Mouse (Mus musculus) heart, adult 18-20 months (tissue): ENCODE data around the gene Serpina9. TPM values are rescaled to one million over a fixed set of nuclear protein-coding genes. Genes with fewer than 3 reads are reported as not detected.
"Not testable (repeated sequence)": the region's sequence is repeated elsewhere in the genome, so short reads cannot be mapped to it uniquely, and the experiment has no call there.

ENCODE experiments used
- DNase-seq, 2 experiments: peaks; one replicate each; pipeline ENCODE4 v3.0.0; 2021 to 2022; ENCODE audit warnings: mixed read lengths in 1 of 2
- total RNA-seq, 2 experiments: library from RNA; stranded (reverse); gene quantifications; 2 replicates each; pipeline ENCODE4 v1.2.3; 2021

The Serpina9 gene
- total RNA-seq, 2 experiments from 2014 or later: 0.10 TPM; not detected in 1

DNA sequence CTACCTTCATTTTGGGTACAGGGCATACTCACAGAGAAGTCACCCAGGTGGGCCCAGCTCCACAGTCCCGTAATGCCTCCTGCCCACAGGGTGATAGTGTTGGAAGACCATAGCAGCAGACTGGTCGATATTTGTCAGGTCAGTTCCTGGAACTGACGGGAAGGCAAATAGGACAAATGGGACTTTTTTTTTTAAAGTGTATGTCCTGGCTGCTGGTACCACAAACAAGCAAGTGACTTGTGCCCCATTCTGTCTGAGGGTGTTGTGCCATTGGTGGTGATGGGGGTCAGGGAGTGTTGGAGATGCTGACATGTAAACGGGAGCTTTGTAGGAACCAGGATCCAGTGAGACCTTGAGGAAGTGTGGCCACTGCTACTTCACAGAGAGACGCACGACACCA, 23.7 kb downstream of the Serpina9 start, which contains the start of gene Serpina11:
Serpina11 (minus strand) TSS at position 101 of the 400 bp plus-strand sequence.
- no peak for DNase-seq

DNA sequence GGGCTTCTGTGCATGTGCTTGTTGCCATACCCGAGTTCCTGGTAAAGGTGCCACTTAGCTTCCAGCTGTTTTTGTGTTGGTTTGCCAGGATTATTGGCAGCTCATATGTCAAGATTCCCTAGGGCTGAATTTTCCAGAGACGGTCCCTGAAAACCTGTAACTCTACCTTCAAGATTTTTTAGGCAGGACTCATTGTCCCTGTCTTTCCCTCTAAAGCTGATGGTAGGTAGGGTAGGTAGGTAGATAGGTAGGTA, 24.1 kb downstream of the Serpina9 start:
- DNase-seq: no peak

DNA sequence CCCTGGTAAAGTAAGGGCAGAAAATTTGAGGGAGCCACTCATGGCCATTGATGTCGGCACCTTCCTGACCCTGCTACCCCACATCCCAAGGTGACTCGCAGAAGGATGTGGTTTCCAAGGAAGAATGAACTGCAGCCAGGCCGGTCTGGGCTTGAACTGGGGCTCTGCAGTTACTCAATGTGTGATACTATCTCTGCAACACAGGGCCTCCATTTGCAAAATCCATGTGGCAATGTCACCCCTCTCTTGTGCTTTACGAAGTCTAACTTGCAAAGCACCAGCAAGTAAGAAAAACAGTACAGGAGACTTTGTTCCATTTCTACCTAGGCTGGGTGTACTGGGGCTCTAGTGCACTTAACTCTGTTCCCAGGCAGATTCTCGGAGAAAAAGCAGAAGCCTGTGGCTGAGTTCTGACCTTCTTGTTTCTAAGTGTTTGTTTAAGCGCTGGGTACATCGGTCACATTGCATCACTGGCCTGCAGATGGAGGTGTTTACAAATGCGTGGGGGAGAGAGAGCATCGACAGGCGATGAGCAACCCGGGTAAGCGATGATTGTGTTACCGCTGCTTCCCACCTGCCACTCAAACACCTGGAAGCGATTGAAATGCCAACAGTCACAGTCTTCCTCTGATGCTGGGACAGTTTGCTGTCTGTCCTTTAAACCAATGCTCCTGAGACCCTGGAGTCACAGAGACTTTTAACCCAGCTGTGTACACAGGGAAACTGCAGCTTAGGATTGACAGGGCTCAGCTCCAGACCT, 24.6 kb downstream of the Serpina9 start:
- no peak for DNase-seq

DNA sequence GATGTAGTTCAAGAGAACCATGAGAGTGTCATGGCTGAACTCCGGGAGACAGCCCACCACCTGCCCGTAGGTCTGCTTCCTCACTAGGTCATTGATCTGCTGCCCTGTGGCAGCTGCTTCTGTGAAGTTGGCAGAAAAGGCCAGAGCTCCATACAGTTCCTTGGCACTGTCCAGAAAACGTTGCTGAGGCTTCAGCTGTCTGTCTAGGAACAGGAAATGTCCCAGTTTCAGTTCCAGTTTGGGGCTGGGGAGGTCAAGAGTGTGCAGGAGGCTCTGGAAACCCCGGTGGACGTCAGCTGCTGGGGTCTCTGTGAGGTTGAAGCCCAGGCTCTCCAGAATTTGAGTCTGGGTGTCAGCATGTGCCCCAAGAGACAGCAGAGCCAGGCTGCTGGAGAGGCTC, 27.7 kb downstream of the Serpina9 start:
- no peak for DNase-seq

DNA sequence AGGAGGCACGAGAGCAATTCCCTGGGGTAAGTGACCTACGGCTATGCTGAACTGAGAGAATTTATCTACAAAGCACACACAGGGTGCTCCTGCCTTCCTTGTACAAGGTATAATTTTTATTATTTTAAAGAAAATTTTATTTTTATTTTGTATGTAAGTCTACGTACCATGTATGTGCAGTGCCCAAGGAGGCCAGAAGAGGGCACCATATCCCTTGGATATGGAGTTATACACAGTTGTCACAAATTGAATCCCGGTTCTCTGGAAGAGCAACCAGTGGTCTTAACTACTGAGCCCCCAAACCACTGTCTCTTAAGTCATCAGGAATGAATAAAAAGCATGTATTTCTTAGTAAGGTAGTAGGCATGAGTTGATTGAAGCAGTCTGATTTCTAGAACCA, 28.6 kb downstream of the Serpina9 start:
- peak in 1 of 2 experiments; percentile 69 for DNase-seq

DNA sequence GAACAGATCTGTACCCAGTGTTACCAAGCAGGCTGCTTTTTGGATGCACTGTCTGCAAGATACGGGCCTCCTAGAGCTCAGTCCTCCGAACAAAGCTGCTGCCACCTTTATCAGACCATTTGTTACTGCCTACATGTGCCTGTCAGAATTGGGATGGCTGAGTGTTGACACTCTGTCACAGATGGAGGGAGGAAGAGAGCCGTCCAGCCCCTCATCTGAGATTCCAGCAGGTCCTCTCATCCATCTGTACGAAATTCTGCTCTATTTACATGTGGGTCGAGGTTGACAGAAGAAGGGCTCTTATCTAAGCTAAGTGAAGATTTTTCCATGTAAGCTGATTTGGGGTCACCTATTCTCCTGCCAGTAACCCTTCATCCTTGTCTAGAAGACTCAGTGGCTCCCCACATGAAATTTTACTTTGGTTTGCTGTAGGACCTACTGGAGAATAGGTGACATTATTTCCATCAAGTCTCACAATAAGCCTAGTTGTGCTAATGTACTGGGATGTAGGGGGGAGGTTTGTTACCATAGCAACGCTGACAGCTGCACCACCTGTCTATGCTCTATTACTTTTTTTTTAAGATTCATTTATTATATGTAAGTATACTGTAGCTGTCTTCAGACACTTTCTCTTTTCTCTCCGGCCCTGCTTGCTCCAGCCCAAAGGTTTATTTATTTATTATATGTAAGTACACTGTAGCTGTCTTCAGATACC, 31.8 kb downstream of the Serpina9 start:
- no peak for DNase-seq

DNA sequence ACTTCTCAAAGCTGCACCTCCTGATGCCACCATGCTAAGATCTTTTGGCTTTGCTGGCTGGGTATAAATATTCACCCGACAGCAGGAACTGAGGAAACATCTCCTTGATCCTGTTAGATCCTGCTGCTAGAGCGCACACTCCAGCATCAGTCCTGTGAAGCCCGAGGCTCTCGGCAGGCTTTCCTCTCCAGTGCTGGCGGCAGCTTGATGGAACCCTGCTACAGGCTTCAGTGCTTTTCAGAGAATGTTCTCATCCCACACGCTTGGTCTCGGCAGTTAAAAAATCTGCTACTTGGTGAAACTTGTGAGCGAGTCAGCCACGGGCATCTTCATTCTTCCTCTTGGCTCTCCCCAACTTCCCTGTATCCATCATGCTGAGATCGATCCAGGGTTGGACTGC, 35.3 kb downstream of the Serpina9 start:
- no peak for DNase-seq

DNA sequence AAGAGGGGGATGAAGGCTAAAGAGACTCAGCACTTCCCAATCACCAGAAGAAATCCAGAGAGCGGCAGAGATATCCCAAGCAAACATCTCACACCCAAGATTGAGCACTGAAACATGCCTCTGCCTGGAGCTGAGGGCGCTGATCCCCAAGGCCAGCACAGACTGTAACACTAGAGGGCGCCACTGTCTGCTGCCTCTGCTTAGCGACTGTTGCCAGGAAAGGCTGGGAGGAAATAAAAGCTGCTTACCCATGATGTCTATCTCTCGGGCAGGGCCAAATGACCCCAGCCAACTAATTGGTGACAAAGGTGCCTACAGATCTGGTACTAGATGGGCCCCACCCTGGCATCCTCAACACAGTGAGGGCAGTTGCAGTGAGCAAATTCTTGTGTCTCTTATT, 35.7 kb downstream of the Serpina9 start:
- DNase-seq: no peak

DNA sequence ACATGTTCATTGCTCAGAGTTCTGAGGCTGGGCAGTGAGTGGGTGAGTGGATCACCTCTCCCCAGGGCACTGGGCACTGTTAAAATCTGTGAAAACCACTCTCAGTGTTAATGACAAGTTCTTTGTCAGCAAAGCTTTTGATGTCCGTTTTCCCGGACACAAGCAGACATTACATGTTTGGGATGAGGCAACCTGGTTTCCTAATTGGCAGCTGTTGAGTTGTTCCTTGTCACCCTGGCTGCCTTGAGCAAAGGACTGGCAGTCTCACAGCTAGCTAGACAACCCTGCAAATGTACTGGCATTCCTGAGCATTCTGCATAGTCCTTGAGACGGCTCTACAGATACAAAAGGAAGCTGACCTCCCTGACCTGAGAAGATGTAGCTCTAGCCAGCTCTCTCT, 36.5 kb downstream of the Serpina9 start:
- DNase-seq: no peak

DNA sequence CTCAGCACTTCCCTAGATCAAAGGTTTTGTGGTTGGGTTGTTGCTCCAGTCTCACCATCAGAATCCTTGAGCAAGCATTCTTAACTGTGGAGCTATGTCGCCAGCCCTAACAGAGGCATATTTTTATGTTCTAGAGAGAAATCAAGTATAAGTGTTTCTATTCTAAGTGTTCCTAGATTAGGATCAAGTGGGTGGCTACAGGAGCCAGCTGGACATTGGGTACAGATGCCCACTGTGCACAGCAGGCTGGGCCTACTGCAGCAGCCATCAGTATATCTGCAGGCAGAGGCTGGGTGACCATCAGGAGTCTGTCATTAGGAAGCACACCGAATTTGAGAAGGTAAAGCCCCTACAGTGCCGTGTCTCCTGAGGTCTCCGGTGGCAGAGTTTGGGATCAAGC, 42.5 kb downstream of the Serpina9 start:
- no peak for DNase-seq

DNA sequence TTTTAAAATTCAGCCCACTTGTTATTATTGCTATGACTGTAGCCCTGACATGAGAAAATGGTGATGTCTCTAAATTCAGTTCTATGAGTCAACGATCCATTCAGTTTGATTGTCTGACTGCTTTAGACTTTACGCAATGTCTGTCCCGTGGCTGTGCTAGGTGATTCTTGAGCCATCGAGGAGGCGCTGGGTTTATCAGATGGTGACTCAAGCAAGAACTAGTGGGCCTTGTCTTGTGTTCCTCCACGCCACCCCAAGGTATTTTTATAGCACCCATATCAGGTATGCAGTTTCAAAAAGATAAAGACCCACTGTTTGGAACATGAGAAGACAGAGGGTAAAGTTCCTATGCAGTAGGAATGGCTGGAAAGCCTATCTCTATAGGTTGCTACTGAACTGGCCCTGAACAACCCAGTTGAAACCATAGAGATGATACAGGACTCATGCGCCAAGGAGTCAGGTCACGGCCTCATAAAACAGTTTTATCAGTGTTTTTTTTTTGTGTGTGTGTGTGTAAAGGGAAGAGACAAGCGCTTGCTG, 43.9 kb downstream of the Serpina9 start:
- DNase-seq: no peak

DNA sequence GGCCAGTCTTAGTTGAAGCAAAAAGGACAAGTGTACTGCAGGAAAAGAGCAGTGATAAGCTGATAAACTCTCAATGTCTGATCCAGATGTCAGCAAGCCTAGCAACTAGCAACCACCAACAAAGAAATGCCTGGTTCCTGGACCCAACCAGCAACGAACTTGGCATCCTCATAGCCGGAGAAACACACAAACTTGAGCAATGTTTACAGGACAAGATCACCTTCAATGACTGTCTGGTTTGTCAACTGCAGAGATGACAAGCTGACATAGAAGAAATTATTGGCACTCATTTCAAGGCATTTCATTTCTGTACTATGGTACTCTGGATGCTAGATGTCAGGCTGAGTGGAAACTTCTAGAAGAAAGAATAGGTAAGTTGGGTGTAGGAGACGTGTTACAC, 46.8 kb downstream of the Serpina9 start:
- no peak for DNase-seq

DNA sequence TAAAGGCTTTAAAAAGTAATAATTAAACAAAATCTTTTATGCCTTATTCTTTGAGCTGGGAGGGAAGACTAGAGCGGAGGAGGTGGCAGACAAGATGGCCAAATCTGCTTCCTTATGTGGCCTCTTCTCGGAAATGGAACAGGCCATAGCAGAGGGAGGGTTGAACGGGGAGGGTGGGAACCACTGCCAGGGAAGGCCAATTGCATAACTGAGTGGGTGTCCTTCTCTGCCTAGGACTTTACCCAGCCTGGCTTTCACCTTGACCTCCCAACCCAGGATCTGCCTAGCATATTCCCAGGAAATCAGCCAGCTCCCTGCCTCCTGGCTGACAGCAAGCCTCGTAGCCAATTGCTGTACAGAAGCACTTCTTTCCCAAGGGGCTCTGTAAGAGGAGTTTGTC, 50.3 kb downstream of the Serpina9 start:
- no peak for DNase-seq

DNA sequence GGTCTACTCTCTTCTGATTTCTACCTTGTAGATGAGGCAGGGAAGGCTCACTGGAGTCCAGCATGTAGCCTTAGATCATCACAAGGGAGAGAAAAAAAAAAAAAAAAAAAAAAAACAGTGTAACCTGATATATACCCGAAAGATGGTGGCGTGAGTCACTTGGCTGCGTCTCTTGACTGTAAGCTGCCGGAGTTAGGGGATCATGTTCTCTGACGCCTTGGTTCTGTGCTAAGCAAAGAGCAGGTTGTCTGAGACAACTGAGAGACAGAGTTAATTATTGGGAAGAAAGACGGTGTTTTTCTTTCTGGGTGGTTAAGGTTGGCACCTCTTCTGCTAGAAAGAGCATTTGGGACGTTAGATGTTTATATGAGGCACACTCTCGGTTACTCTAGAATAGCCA, 50.7 kb downstream of the Serpina9 start:
- no peak for DNase-seq

DNA sequence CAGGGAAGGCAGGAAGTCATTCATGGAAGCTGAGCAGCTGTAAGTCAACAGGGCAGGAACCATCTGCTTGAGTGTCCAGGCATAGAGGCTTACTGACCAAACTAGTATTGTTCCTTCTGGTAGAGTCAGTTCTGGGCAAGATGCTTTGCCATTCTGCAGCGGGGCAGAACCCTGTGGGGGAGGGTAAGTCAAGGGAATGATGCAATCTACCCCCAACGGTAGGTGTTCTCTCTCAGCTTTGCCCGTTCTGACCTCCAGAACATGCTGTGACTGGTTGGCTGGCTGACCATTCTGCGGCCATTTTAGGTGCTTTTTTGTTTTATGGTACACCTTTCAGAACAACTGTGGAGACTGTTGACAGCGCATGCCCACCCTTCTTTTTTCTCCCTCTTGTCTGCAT, 51.2 kb downstream of the Serpina9 start:
- no peak for DNase-seq

DNA sequence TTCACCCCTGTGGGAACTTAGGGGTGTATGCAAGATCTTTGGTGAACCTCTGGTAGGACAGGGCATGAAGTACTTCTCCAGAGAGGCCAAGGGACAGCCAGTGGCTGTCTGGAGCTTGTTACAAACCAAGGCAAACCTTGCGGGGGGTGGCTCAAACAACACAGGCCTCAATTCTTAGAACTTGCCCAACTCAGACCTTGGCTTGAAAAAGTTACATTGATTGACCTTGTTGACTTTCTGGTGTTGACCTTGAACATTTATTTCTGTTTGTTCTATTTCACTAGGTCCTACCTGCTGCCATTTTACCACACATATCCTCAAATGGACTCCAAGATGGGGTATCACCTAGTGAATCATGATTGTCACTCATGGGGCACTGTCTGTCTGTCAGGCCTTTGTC, 51.8 kb downstream of the Serpina9 start:
- DNase-seq: no peak

DNA sequence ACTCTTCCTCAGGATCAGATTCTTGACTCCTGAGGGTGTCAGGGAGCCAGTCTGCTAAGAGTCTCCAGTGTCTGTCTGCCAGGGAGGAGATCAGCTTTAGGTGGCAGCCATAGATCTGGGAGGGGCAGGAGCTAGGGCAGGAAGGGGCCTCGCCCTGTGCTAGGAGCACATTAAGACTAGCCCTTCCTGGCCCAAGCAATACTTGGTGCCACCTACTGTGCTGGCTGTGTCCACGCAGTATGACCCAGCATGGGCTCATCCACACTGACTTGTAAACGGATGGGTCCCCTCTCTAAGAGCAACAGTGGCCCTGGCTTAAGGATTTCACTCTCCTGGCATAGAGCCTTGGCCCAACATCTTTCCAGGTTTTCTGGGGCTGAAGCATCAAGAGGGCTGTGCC, 54.8 kb downstream of the Serpina9 start, which contains the start of gene Serpina1e:
Serpina1e (minus strand) TSS at position 178 of the 400 bp plus-strand sequence.
- DNase-seq: no peak

DNA sequence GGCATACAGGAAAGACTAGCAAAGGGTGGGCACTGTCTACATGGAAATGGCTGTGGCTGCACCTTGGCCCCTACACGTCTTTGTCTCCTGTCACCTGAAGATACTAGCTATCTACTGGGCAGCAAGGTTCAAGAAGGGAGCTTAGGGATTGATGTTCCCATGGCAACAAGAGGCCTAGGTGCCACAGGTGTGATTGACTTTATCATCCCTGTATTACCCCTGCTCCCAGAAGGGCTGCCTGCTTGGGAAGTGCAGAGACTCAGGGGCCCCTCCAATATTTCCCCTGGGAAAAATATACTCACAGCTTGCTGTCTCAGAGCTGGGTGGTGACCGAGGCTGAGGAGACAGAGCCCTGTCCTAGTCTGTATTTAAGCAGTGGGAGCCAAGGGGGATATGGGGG, 57.0 kb downstream of the Serpina9 start:
- DNase-seq: not testable (repeated sequence)

DNA sequence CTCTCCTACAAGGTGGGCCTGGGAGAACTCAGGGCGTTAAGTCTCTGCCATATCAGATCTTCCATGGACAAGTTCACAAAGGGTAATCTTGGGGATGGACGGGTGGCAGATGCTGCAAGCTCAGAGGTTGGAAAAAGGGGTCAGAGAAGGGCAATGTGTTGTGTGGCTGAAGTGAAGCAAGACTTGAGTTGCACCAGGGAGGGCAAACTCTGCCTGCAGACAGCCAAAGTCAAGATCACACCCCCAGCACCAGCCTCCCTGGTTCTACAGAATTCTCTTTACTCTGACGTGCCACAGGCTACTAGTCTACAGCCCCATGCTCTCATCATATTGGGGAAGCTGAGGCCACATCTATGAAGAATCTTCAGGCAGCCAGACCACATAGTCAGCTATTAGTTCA, 60.6 kb downstream of the Serpina9 start:
- not testable (repeated sequence) for DNase-seq

DNA sequence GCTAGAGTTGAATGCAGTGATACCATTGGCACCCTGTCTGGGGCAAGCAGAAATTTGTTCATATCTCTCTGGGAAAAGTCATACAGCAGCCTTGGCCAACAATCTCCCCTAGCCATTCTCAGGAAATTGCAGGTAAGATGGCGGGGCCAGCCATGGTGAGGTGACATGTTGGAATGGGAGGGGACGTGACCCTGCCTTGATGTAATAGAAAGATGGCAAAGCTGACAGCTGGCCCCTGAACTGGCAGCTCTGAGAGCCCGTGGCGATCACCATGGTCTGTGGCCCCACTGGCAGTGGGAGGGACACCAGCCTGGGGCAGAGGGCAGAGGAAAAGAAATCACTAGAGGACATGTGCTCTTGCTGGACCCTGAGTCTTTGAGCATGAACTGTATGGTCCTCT, 67.3 kb downstream of the Serpina9 start:
- DNase-seq: no peak
